Mouse (Mus musculus) adrenal gland, postnatal 10 days (tissue): ENCODE results near the gene Gm45753. TPM values are rescaled to one million over a fixed set of nuclear protein-coding genes. Genes with fewer than 3 reads are reported as not detected.

Experiments used
- DNase-seq: peaks from one replicate; pipeline ENCODE4 v3.0.0; 2021; ENCODE audit warnings: mixed read lengths
- total RNA-seq, 2 experiments: library from RNA; stranded (reverse); gene quantifications; 2 replicates each; pipeline ENCODE4 v1.2.3; 2021

Gm45753 gene
- total RNA-seq, 2 experiments from 2014 or later, result 5.7 to 10.9 TPM

GRCm38 (mm10) chr8:45274317-45274716 is 33.9 kb downstream of the Gm45753 start:
- DNase-seq, result no peak

GRCm38 (mm10) chr8:45269056-45269455 is 39.2 kb downstream of the Gm45753 start:
- peak; percentile 28 for DNase-seq

- DNase-seq, result no peak
Observed at GRCm38 (mm10) chr8:45268485-45268884, 39.8 kb downstream of the Gm45753 start.

- peak; percentile 64 for DNase-seq
Observed at GRCm38 (mm10) chr8:45267611-45268391, 40.5 kb downstream of the Gm45753 start.

- peak; percentile 5 for DNase-seq
Observed at GRCm38 (mm10) chr8:45266993-45267392, 41.3 kb downstream of the Gm45753 start.

GRCm38 (mm10) chr8:45264918-45265317 is 43.3 kb downstream of the Gm45753 start:
- DNase-seq, result no peak

- DNase-seq, result no peak
Observed at GRCm38 (mm10) chr8:45262851-45263250, 45.4 kb downstream of the Gm45753 start.

GRCm38 (mm10) chr8:45261920-45262319 is 46.3 kb downstream of the Gm45753 start, which contains the start of gene F11:
F11 (minus strand) TSS chr8:45262031.
- DNase-seq, result no peak

GRCm38 (mm10) chr8:45258421-45258820 is 49.8 kb downstream of the Gm45753 start:
- no peak for DNase-seq

GRCm38 (mm10) chr8:45255040-45255439 is 53.2 kb downstream of the Gm45753 start:
- no peak for DNase-seq

GRCm38 (mm10) chr8:45254194-45254842 is 53.9 kb downstream of the Gm45753 start:
- no peak for DNase-seq

- DNase-seq, result no peak
Observed at GRCm38 (mm10) chr8:45253586-45253985, 54.7 kb downstream of the Gm45753 start.

- no peak for DNase-seq
Observed at GRCm38 (mm10) chr8:45253111-45253510, 55.2 kb downstream of the Gm45753 start.

- no peak for DNase-seq
Observed at GRCm38 (mm10) chr8:45246307-45246706, 62.0 kb downstream of the Gm45753 start.

- DNase-seq, result no peak
Observed at GRCm38 (mm10) chr8:45239363-45239762, 68.9 kb downstream of the Gm45753 start.

GRCm38 (mm10) chr8:45238282-45238681 is 70.0 kb downstream of the Gm45753 start:
- DNase-seq, result peak; percentile 28

- peak; percentile 69 for DNase-seq
Observed at GRCm38 (mm10) chr8:45236164-45236912, 71.9 kb downstream of the Gm45753 start.

- no peak for DNase-seq
Observed at GRCm38 (mm10) chr8:45235228-45235627, 73.0 kb downstream of the Gm45753 start.

GRCm38 (mm10) chr8:45233256-45233655 is 75.0 kb downstream of the Gm45753 start:
- no peak for DNase-seq
